Mouse (Mus musculus): ENCODE results near the gene Deup1. TPM values are rescaled to one million over a fixed set of nuclear protein-coding genes. Genes with fewer than 3 reads are reported as not detected.

Gene Deup1
- under 1 TPM in 3 of 4 experiments, not detected in 1; 0.19 to 0.43 (median 0.24) TPM for total RNA-seq (2022)

- DNase-seq, result peak; percentile 2
Measured at GRCm38 (mm10) chr9:15627785-15628287, at the start of gene Deup1. Gene Deup1, minus strand, starts transcription at chr9:15627933.

GRCm38 (mm10) chr9:15672251-15672650, 44.5 kb upstream of the Deup1 start:
- DNase-seq, result no peak

- no peak for DNase-seq
Measured at GRCm38 (mm10) chr9:15670002-15670527, 42.3 kb upstream of the Deup1 start.

DNA sequence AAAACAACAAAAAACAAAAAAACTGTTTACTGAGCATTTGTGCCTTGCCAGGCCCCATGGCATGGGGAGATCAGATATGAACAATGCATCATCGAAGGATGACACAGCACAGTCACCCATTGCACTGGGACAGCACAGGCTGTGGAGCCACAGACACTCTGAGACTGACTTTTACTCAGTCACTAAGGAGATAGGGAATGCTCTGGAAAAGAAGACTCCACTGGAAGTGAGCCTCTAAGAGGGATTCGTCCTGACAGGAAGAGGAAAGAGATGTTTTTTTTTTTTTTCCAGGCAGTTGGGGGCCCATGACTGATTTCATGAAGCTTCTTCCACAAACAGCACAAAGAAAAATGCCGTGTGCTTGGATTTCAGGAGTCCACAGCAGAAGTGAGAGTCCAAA, 41.7 kb upstream of the Deup1 start:
- no peak for DNase-seq

DNA sequence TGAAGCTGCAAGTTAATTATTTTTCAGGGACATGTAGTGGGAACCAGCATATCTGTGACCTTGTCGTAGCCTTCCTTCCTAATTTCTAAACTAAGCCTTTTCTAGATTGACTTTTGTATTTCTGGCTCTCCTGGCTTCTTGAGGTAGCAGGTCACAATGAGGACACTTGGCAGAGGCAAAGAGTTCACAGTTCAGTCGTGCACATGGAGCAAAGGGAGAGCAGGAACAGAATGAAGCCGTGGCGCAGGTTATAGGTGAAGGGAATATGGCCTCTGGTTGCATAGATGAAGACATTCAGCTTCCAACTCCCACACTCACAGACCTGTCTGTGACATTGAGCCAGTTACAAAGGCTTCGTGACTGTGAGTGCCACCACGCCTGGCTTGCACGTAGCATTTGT, 36.9 kb upstream of the Deup1 start:
- no peak for DNase-seq

GRCm38 (mm10) chr9:15659069-15659468, 31.3 kb upstream of the Deup1 start:
- DNase-seq, result no peak

DNA sequence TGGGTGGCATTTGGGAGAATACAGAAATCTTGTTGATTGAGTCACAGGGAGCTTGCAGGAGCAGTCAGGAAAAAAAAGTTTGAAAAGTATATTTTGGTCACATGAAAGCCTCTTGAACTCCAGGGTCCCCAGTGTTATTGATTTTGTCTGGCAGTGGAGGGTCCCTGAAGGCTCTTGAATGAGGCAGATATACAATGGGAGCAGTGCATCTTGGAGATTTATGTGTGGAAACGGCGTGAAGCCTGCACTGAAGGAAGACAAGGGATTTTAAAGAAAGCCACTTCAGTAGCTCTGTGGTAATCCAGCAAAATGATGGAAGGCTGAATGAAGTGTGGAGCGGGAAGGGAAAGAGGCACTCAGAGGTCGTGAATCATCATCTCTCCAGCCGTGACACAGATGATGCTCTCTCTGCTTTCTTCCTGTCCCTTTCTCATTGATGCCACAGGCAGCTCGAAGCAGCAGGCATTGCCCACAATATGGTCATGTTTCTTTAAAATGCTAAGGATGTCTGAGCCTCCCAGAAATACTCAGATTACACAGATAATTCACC, 30.6 kb upstream of the Deup1 start:
- DNase-seq, result no peak

DNA sequence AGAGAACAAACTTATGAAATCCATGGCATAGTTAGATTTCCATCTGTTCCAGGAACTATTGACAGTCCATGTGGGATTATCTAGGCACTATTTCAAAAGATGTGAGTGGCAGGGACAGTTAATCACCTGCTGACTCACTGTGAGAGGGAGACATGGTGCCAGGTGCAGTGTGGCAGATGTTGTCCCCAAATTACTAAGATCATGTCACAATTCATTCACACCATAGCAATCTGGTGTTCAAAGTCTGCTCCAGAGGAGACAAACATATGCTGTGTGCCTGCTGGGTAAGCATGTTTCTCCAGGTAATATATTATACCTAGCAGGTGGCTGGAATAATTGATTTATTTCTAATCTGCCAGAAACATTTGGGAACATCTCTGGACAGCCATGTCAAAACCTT, 25.3 kb upstream of the Deup1 start:
- DNase-seq, result no peak

- DNase-seq, result no peak
Measured at GRCm38 (mm10) chr9:15649977-15650376, 22.2 kb upstream of the Deup1 start.

GRCm38 (mm10) chr9:15627384-15627783, 349 bp downstream of the Deup1 start:
- DNase-seq, result no peak

GRCm38 (mm10) chr9:15624739-15625138, 3.0 kb downstream of the Deup1 start:
- DNase-seq, result no peak

GRCm38 (mm10) chr9:15619767-15620166, 8.0 kb downstream of the Deup1 start:
- no peak for DNase-seq

DNA sequence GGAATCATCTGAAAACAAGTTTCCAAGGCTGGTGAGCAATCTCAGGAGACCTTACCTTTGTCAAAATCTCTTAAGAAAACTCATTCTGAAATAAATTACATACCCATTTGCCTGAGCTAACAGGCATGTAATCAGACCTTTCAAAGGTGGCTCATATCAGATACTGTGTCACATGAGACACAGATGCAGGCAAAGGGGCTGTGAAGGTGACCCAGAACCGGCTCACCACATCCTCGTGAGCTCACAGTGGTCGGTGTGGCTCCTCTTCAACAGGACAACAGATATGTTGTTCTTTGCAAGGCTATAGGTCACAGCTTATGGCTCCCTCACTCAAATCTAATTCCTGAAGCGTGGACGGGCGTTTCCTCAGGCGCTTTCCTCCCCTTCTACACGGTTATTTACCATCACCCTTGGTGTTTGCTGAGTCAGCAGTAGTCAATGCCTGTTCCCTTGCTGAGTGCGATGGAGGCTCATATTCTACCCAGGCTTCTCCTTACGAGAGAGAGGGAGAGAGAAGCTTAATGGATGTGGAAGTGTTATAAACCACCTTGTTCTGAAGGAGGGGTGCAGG, 8.6 kb downstream of the Deup1 start:
- no peak for DNase-seq

GRCm38 (mm10) chr9:15617061-15617460, 10.7 kb downstream of the Deup1 start:
- DNase-seq, result no peak

- DNase-seq, result no peak
Measured at GRCm38 (mm10) chr9:15616471-15616870, 11.3 kb downstream of the Deup1 start.

DNA sequence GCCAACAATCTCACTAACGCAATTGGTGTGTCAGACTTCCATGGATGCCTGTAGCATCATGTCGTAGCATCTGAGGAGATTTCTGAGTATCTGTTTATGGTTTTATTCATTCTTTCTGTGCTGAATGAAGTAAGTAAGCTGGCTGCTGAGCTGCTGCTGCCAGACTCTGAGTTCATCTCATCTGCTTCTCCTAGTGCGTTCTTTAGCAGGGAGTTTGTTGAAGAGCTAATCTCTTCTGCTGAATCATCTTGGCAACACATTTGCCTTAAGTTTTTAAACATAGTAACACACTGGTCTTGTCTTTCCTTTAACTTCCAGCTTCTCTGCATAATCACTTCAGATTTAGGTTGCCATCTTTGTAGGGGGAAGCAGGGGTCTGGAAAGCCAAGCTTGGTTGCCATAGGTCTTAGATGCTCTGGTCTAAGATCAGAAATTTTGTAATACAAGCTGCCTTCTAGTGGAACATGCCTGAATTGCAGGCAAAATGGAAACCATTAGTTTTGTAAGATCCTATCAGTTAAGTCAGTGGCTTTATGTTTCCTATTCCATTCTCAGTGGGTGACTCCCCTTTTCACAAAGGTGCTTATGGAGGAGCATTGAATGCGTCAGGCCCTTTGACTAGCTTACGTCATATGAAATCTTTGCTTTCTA, 18.3 kb downstream of the Deup1 start:
- no peak for DNase-seq

GRCm38 (mm10) chr9:15607601-15608000, 20.1 kb downstream of the Deup1 start:
- DNase-seq, result no peak

GRCm38 (mm10) chr9:15603156-15603555, 24.6 kb downstream of the Deup1 start:
- DNase-seq, result no peak

GRCm38 (mm10) chr9:15600859-15601540, 26.7 kb downstream of the Deup1 start:
- DNase-seq, result no peak

DNA sequence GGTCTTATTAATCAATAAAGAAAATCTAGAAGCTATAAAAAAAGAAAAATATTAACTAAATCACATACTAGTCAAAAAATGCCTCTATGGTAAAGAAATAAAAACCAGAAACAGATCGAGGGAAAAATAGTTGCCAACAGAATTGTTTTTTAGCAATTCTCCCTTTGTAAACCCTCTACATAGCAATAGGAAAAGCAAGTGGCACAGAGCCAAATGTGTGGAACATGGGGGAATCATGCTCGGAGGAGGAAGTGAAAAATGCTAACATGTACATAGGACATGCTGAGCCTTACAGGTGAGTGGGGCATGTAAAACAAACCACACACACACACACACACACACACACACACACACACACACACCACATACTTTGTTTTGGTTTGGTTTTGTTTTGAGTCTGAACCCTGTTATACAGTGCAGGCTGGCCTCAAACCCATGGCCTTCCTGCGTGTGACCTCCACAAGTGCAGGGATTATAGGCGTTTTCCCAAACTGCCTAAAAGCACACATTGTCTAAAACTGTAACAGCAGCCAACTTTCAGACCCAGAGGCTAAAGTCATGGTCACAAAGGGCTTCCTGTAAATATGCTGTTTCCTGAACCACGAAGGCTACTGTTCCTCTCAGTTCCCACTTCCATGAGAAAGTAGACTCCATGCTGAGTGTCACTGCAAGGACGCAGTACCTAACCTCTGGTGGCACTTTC, 27.4 kb downstream of the Deup1 start:
- no peak for DNase-seq

- no peak for DNase-seq
Measured at GRCm38 (mm10) chr9:15596598-15596997, 31.1 kb downstream of the Deup1 start.

DNA sequence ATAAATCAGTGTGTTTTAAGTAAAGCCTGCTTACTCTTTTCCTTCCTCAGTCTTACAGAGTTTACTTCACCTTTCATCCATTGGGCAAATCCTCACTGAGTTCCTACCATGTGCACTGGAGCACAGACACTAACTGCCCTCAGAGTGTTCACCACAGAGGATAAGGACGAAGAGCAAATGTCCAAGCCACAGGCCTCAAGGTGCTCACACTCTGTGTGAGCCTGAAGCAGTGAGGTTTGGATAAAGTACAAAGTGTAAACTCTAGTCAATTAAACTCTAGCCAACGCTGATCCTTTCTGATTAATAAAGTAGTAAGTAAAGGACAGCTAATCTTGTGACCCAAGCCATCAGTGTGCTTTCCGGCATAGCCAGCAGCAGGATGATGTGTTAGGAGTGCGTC, 33.6 kb downstream of the Deup1 start:
- no peak for DNase-seq

All from adrenal gland, adult 8-10 months (tissue).